Mouse (Mus musculus) gastrocnemius, postnatal 25 days (tissue): ENCODE data around the gene Gm9507. TPM values are rescaled to one million over a fixed set of nuclear protein-coding genes. Genes with fewer than 3 reads are reported as not detected.
"Not testable (repeated sequence)": the region's sequence is repeated elsewhere in the genome, so short reads cannot be mapped to it uniquely, and the experiment has no call there.

ENCODE experiments used
- DNase-seq: peaks from one replicate; pipeline ENCODE4 v3.0.0; 2022
- long read RNA-seq, 2 experiments: library from polyadenylated mRNA; stranded (forward); transcript quantifications; one replicate each; pipeline ENCODE4 v2.0.0; 2021
- total RNA-seq, 2 experiments: library from RNA; stranded (reverse); gene quantifications; 1 replicate in 1 of 2; 2 replicates in 1 of 2; pipeline ENCODE4 v1.2.3; 2021

Gene Gm9507
- total RNA-seq: not detected
- long read RNA-seq, experiment 1: 0 reads
- long read RNA-seq, experiment 2: 0 reads

- DNase-seq: no peak
Measured at GRCm38 (mm10) chr10:77811743-77812142, at the start of gene Gm9507. Gene Gm9507, minus strand, starts transcription at chr10:77811843.

DNA sequence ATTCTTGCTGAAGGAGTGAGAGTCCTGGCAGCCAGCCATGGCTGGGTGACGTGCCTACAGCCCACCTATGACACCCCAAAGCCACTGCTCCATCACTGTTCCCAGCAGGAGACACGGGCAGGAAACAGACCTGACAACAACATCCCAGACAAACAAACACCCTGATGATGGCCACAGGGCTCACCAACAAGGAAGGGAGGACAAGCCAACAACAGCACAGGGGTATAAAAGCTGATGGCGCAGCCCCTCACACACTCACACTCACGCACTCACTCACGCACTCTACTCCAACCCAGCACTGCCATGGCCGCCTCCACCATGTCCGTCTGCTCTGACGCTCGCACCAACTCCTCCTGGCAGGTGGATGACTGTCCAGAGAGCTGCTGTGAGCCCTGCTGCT, 40.9 kb upstream of the Gm9507 start, which contains the start of gene Gm10318:
Gm10318 (plus strand) TSS at position 301 of the 400 bp plus-strand sequence.
- no peak for DNase-seq

DNA sequence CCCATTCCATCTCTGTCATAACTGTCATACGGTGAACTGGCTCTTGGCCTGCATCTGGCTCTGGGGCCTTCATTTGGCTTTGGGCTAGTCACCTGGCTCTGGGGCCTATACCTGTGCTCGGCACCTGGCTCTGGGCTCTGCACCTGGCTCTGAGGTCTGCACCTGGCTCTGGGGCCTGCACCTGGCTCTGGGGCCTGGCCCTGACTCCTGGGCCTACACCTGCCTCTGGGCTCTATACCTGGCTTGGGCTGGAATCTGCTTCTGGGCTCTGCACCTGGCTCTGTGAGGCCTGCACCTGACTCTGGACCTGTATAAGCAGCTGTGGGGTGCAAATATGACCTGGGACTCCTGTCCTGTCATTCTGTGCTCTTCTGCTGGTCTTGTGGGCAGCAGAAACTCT, 35.9 kb upstream of the Gm9507 start:
- no peak for DNase-seq

DNA sequence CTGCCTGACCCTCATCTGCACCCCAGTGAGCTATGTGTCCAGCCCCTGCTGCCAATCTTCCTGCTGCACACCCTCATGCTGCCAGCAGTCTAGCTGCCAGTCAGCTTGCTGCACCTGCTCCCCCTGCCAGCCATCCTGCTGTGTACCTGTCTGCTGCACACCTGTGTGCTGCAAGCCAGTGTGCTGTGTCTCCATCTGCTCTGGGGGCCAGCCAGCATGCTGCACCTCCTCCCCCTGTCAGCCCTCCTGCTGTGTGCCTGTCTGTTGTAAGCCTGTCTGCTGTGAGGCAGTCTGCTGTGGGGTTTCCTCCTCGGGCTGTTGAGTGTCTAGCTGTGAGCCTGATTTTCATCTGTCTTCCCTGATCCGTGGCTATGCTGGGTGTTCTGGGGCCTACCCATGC, 35.3 kb upstream of the Gm9507 start:
- no peak for DNase-seq

DNA sequence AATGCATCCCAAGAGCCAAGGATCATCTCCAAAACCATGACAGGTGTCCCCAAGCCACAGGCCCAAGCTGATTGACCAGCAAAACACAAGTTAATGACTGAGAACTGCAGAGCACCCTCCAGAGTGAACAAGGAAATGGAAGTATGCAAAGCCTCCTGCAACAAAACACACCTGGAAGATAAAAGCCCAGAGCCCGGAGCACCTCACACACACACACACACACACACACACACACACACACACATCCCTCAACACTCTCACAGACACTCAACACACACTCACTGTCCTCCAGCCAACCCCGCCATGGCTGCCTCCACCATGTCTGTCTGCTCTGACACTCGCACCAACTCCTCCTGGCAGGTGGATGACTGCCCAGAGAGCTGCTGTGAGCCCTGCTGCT, 34.9 kb upstream of the Gm9507 start, which contains the start of gene Gm36176:
Gm36176 (plus strand) TSS at position 301 of the 400 bp plus-strand sequence.
- DNase-seq: no peak

- no peak for DNase-seq
Measured at GRCm38 (mm10) chr10:77839006-77839405, 27.4 kb upstream of the Gm9507 start.

DNA sequence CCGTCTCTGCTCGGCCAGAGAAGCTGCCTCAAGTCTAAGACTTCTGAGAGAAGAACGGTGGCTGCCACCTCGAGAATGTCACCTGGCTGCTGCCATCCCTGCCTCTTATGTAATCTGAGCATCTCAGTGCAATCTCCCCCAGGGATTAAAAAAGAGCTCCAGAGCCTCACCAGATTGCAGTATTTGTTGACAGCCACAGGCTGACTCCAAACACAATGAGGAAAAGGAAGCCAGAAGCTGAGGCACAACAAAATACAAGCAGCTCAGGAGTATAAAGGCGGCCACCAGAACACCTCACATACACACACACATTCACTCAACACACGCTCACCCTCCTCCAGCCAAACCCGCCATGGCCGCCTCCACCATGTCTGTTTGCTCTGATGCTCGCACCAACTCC, 24.0 kb upstream of the Gm9507 start, which contains the start of gene Krtap10-10:
Krtap10-10 (plus strand) TSS at position 301 of the 400 bp plus-strand sequence.
- DNase-seq: no peak

DNA sequence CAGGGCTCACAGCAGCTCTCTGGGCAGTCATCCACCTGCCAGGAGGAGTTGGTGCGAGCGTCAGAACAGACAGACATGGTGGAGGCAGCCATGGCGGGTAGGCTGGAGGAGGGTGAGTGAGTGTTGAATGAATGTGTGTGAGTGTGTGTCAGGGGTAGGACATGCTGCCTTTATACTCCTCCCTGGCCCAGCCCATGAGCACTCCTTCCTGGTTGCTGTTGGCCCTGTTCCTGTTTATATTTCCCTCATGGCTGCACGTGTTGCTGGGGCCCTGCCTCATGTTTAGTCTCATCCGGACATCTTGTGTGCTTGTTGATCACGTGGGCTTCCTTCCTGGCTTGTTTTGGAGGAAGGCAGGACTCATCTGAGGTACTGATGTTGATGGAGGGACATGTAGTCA, 15.3 kb upstream of the Gm9507 start, which contains the start of gene Krtap10-4:
Krtap10-4 (minus strand) TSS at position 145 of the 400 bp plus-strand sequence.
- no peak for DNase-seq

GRCm38 (mm10) chr10:77819203-77819602, 7.6 kb upstream of the Gm9507 start:
- DNase-seq: no peak

DNA sequence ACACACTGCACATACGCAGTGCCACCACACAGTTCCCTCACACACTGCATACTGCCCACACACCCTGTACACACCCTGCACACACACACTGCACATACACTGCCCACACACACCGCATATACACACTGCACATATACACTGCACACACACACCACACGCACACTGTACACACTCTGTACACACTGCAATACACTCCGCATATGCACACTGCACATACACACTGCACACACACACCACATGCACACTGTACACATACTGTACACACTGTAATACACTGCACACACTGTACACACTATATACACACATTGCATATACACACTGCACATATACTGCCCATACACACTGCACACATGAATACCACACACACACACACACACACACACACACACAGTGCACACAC, 6.9 kb upstream of the Gm9507 start:
- DNase-seq: no peak

- no peak for DNase-seq
Measured at GRCm38 (mm10) chr10:77815514-77815913, 3.9 kb upstream of the Gm9507 start.

DNA sequence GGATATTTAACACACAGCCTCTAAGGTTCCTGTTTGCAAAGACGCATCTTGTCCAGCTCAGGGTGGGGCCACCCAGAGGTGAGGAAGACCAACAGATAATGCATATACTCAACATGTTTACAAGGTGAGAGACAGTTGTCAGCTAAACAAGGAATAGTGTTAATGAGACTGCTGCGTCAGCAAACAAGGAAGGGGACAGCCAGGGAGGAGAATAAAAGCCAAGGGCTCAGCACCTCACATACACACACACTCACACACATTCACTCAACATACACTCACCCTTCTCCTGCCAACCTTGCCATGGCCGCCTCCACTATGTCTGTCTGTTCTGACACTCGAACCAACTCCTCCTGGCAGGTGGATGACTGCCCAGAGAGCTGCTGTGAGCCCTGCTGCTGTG, 2.7 kb upstream of the Gm9507 start, which contains the start of gene Gm2696:
Gm2696 (plus strand) TSS at position 301 of the 400 bp plus-strand sequence.
- DNase-seq: no peak

DNA sequence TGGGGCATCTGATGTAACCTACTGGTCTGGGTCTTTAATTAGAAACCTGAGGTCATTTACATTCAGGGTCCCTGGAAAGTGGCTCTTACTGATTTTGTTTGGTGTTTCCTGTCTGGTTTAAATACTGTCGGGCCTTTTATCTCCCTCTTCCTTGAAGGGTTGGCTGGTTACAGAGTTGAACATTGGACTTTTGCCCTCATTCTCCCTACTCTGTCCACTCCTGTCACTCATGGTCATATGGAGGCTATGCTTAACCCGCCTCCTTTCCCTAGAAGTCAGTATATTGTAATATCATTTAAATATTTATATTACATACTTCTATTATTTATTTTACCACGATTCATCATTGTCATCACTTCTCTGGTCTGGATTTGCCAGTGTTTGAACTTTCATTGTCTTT, 7.5 kb downstream of the Gm9507 start:
- DNase-seq: no peak

GRCm38 (mm10) chr10:77798921-77799508, 12.6 kb downstream of the Gm9507 start, which contains the start of gene Gm19668:
Gene Gm19668, minus strand, starts transcription at chr10:77799133.
- no peak for DNase-seq

- DNase-seq: not testable (repeated sequence)
Measured at GRCm38 (mm10) chr10:77798164-77798920, 13.3 kb downstream of the Gm9507 start.

DNA sequence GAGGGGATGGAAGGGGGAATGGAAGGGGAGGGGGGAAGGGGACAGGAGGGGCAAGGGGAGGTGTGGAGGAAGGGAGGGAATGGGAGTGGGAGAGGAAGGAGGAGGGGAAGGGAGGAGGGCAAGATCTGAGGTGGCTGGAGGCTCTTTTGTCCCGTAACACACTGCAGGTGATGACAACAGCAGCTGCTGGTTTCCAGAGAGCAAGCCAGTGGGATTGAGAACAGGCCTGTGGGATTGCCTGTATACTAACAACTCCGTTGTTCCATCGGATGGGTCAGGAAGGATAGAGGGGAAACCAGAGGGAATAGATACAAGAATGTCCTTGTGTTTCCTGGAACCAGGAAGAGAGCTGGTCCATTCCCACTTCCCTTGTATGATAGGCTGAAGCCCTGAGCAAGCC, 14.0 kb downstream of the Gm9507 start:
- DNase-seq: no peak

GRCm38 (mm10) chr10:77794976-77795375, 16.7 kb downstream of the Gm9507 start, which contains the start of gene Gm9639:
Gene Gm9639, minus strand, starts transcription at chr10:77795076.
- no peak for DNase-seq

GRCm38 (mm10) chr10:77788621-77789020, 23.0 kb downstream of the Gm9507 start:
- DNase-seq: no peak

GRCm38 (mm10) chr10:77787876-77788275, 23.8 kb downstream of the Gm9507 start, which contains the start of gene Gm7137:
Gene Gm7137, minus strand, starts transcription at chr10:77788200.
- DNase-seq: not testable (repeated sequence)

DNA sequence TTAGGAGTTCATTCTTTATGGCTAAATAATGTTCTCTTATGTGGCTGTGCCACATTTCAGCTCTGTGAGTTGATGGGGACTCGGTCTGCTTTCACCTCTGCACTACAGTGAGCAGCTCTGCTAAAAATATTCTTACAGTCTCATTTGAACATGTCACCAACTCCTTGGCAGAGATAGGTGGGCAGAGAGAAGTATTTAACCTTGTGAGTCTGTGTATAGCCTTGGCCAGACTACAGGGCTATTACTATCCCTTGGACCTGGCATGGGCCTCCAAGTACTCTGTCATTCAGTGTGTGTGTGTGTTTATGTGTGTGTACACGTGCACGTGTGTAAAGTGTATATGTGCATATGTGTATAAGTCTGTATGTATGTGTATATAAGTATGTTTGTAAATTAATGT, 28.2 kb downstream of the Gm9507 start:
- DNase-seq: not testable (repeated sequence)

- DNase-seq: not testable (repeated sequence)
Measured at GRCm38 (mm10) chr10:77782442-77782841, 29.2 kb downstream of the Gm9507 start, which contains the start of gene Gm3250. Gene Gm3250, minus strand, starts transcription at chr10:77782542.

DNA sequence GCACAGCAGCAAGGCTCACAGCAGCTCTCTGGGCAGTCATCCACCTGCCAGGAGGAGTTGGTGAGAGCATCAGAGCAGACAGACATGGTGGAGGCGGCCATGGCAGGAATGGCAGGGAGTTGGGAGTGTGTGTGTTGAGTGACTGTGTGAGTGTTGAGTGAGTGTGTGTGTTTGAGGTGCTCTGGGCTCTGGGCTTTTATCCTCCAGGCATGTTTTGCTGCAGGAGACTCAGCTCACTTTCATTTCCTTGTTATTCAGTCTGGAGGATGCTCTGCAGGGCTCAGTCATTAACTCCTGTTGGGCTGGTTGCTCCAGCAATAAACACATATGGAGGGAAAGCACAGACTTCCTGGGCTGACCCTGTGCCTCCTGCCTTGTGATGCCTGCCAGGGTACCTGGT, 34.8 kb downstream of the Gm9507 start, which contains the start of gene Gm7138:
Gm7138 (minus strand) TSS at position 101 of the 400 bp plus-strand sequence.
- not testable (repeated sequence) for DNase-seq

DNA sequence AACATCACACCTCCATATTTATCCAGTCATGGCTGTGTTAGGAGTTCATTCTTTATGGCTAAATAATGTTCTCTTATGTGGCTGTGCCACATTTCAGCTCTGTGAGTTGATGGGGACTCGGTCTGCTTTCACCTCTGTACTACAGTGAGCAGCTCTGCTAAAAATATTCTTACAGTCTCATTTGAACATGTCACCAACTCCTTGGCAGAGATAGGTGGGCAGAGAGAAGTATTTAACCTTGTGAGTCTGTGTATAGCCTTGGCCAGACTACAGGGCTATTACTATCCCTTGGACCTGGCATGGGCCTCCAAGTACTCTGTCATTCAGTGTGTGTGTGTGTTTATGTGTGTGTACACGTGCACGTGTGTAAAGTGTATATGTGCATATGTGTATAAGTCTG, 39.5 kb downstream of the Gm9507 start:
- DNase-seq: not testable (repeated sequence)
